Mouse (Mus musculus) common myeloid progenitor, adult 5-6 weeks (primary cell): ENCODE measurements around the gene Ptger3. TPM values are rescaled to one million over a fixed set of nuclear protein-coding genes. Genes with fewer than 3 reads are reported as not detected.

Experiments
- ATAC-seq: replicated peaks from 2 replicates; pipeline ENCODE4 v1.8.0; 2016; ENCODE audit warnings: low read depth, mild to moderate bottlenecking, moderate TSS enrichment, inconsistent platforms; ENCODE audit not compliant: poor library complexity, severe bottlenecking
- total RNA-seq: library from RNA; stranded (forward); fragments of 200-1000, 187-1606 nt; gene quantifications from 2 replicates; pipeline ENCODE4 v1.2.3, GENCODE M21; 2017

The Ptger3 gene
- total RNA-seq, 1 experiment from 2014 or later = 25.3 TPM

- ATAC-seq = no peak
Observed at GRCm38 (mm10) chr3:157581755-157582154, 15.1 kb downstream of the Ptger3 start.

GRCm38 (mm10) chr3:157582626-157583405, 16.1 kb downstream of the Ptger3 start:
- ATAC-seq = no peak

- ATAC-seq = no peak
Observed at GRCm38 (mm10) chr3:157597837-157598379, 31.2 kb downstream of the Ptger3 start.

GRCm38 (mm10) chr3:157604684-157605410, 38.2 kb downstream of the Ptger3 start:
- ATAC-seq = no peak

DNA sequence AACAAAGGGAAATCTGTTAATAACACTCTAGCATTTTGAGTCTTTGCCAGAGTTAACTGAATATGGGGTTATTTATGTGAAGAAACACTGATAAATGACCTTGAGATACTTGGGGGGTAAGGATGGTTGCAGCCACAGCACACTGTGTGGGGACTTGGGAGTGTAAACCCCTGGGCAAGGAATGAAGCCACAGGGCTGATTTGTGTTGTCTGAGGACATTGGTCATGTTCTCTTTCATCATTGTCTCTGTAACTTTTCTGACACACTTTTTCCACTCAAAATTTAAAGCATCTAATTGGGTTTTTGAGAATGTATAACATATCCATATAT, 38.7 kb downstream of the Ptger3 start:
- no peak for ATAC-seq

DNA sequence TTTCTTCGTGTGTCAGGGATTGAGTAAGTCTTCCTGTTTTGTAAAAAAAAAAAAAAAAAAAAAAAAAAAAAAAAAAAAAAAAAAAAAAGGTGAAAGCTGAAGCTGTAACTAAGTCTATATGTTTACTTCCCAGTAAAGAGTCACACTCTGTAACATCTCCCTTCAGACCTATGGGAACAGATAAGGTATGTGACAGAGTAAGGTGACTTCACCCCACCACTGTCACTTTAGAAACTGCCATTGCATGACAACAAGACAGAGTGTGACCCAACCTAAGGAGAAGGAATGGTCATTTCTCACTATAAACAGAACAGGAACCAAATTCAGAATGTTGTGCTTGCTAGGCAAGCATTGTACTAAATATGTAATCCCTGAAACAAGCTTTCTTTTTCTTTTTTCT, 46.9 kb downstream of the Ptger3 start:
- no peak for ATAC-seq

DNA sequence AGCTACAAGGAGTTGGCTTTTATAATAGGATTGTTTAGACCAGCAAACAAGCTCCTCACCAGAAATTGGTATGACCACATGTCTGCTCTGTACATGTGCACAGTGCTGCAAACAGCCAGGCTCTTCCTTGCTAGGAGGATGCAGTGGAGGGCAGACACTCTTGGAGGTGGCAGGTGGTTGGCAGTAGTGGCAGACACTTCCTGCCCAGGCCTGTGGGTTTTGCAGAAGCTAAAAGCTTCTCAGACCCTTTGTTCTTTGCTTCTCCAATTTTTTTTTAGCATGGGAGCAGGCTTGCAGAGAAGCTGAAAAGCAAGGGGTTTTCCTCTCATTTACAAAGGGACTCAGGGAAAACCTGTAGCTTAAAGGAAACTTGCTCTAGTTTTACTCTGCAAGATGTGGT, 50.3 kb downstream of the Ptger3 start:
- ATAC-seq = peak; percentile 99

DNA sequence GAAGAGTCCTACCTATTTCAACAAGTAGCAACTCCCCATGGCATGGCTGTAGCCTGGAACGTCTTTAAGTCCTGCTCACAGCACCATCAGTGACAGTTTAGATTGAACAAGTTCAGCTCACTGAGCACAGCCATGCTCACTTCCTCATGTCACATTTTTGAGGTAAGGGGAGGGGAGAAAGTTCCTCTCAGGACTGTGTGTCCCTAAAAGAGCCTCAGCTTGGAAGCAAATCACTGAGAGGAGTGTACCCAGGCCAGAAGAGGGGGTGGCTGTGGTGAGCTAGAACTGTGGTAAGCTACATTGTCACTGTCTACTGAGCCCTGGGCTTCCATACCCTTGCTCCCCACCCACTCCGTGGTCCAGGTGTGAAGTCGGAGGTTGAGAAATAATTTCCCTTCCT, 60.7 kb downstream of the Ptger3 start:
- ATAC-seq = peak; percentile 79

GRCm38 (mm10) chr3:157630671-157631070, 64.0 kb downstream of the Ptger3 start:
- ATAC-seq = no peak

DNA sequence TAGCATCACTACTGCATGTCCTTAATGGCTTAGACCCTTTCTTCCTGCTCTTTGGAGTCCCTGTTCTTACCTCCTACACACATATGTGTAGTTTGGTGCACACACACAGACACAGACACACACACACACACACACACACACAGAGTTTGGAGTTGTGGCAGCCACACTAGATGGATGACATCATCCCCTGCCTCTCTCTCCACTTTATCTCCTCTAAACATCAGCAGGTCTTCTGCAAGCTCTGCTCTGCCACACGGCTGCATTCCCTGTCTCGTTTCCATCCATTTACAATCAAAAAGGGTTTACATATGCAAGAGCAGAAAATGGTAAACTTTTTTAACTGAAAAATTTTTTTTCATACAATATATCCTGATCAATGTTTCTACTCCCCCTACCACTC, 64.7 kb downstream of the Ptger3 start:
- no peak for ATAC-seq

DNA sequence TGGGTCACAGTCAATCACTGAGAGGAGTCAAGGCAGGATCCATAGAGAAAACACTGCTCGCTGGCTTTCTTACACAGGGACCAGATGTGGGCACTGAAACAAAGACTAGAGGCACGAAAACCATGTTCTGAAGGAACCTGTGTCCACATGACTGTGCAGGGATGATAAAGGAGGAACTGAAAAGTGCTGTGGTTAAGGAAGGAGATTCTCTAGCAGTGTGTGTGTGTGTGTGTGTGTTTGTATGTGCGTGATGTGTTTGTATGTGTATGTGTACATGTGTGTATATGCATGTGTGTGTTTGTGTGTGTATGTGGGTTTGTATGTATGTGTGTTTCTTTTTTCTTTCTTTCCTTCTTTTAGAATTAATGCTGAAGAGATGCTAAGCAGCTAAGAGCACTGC, 67.7 kb downstream of the Ptger3 start:
- peak; percentile 55 for ATAC-seq

DNA sequence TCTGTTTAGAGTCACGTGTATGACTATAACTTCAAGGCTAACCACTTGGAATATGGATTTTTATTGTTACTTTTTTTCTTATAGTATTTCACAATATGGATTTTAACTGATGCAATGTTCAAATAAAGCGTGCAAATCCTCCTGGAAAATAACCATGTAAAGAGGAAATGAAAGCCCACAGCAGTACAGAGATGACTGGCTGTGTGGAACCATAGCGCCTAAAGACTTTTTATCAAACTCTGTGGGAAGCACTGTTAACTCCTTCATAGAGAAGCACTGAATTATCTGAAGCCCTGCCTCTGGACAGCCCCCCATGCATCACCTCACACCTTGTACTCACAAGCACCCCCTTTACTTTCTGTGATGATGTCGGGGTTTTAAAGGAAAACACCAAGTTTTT, 69.0 kb downstream of the Ptger3 start:
- peak; percentile 49 for ATAC-seq

GRCm38 (mm10) chr3:157636887-157637286, 70.2 kb downstream of the Ptger3 start:
- peak; percentile 30 for ATAC-seq

- ATAC-seq = no peak
Observed at GRCm38 (mm10) chr3:157637341-157637740, 70.6 kb downstream of the Ptger3 start.

DNA sequence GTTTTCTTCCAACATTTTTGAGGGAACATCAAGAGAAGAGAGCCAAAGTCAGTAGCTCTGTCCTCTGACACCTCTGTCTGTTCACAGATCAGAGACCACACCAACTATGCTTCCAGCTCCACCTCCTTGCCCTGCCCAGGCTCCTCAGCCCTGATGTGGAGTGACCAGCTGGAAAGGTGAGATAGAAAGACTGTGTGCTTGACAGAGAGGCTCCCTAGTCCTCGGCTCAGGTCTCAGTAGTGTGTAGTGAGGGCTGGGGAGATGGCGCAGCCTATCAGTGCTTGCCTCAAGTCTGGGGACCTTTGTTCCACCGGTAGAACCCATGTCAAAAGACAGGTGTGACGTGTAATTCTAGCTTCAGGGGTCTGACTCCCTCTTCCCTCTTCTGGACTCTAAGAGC, 74.9 kb downstream of the Ptger3 start:
- ATAC-seq = no peak

- ATAC-seq = no peak
Observed at GRCm38 (mm10) chr3:157661622-157662021, 94.9 kb downstream of the Ptger3 start.

DNA sequence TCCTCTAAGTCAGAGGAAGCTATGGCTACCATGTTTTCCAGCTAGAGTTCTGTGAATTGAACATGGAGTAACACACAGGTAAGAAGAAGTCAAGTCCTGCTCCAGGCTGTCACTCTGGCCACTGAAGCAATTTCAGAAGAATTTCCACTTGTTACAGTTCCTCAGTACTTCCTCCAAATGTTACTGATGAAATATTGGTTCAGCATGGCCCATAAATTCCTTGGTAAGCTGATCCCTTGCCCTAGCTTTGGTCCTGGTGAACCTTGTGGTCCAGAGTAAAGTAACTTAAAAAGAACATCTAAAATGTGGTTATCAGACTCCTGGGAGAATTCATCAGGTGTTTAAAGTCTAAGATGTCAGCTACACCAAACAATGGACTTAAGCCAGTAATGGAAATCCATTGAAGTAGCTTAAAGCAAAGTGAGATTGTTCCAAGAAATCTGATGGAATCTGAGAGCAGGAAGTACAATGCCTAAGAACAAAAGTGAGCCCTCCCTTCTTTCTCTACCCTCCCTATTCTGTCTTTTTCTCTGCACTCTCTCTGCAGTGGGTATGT, 97.9 kb downstream of the Ptger3 start:
- no peak for ATAC-seq

DNA sequence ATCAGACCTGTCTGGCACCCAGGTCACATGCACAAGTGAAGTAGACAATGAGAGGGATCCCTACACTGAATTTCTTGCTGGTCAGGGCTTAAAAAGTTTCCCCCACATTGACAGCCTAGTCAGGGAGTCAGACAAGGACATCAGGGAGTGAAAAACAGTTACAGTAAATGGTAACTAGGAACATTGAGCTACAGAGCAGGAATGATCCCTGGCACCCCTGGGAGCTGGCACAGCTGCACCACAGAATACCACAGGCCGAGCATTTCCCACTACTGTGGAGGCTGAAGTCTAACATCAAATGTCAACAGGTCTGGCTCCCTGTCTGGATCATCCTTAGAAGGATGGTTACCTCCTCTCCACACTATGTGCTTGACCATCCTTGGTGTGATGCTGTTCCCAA, 98.8 kb downstream of the Ptger3 start:
- no peak for ATAC-seq

DNA sequence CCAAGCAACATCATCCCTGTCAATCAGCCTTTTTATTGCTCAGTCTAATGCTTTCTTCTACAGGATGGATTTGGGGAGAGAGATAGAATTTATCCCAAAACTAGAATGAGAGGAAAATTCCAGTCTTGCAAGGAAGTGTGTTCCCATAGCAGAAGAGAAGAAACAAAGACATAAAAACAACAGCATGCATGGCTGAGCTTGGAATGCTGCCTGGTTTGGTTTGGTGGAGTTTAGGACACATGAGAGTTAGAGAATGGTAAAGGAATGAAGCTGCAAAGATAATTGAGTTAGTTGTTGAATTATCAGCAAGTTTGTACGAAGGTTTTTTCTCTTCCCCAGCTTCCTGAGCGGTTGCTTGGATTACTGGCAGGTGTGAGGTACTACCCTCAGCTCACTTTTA, 99.5 kb downstream of the Ptger3 start:
- ATAC-seq = no peak

DNA sequence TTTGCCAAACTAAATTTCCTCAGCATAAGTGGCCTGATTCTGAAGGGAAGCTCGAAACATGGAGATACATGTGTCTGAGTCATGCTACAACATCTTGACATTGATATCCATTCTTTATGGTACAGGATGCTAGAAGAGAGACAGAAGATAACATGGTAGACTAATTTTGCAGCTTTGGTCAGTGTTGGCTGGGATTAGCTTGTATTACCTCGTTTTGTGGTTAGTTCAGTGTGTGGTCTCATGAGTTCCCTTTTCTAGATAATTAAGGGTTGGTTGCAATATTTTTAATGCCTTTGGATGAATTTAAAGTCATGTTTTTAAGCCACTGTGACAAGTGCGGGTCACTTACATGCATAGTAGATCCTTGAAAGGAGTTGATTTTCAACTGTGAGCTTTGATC, 119.4 kb downstream of the Ptger3 start:
- ATAC-seq = peak; percentile 89
